ENCODE assay signal across 17 mouse cellular contexts in the genomic region with DNA sequence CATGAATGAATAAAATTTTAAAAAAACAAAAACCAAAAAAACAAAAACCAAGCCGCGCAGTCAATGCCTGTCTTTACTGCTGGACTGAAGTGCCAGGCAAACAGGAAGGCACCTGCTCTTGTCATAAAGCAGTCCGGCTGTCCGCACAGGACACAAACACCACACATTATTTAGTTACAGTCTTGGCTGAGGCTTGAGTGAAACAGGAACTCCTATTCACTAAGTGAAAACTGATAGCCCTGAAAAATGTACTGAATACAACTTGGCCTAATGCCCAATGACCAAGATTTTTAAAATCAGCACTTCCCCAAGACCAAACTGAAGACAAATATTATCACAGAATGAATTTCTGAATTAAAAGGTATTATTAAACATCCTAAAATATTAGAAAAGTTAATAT. TPM values are rescaled to one million over a fixed set of nuclear protein-coding genes. Genes with fewer than 3 reads are reported as not detected.
DNase-seq lines count a peak whose midpoint lies in the region; ATAC-seq and TF ChIP-seq lines count a peak whose summit lies in the region.
"Had no signal": no experiment of that assay in that cellular context is flagged by ENCODE, and none has a peak within 500 bp of the region (broad histone marks: within the 10 kb centered on the region; RNA-seq: fewer than 3 reads in every experiment).

No protein-coding gene starts in this region.

- H3K9me3 ChIP-seq in kidney, postnatal 0 days (replicated peaks; ENCODE audit: low read length): no peaks in the 10 kb centered on the region
- H3K9me3 ChIP-seq: limb, embryonic 15.5 days; lung, embryonic 15.5 days; midbrain, embryonic 12.5 days had no signal

- peak; percentile 44 for DNase-seq in cerebellum, adult 9-10 months
- DNase-seq in cerebellum, adult 9-11 months: no peak
- DNase-seq in kidney, postnatal 0 days (ENCODE audit: low spot score): peak; percentile 35
- DNase-seq in kidney, postnatal 10 days: no peak
- peak; percentile 78 for DNase-seq in A20 (ENCODE audit: low read depth, low spot score)
- no peak for DNase-seq in frontal cortex, postnatal 10 days (ENCODE audit: low spot score in 2 of 2)
- no peak for DNase-seq in adrenal gland, postnatal 25 days
- DNase-seq: adrenal gland, postnatal 10 days; cerebellum, postnatal 14 days; heart, adult 18-20 months; heart, postnatal 14 days; thymus, postnatal 4 days had no signal

- ATAC-seq in kidney, postnatal 0 days (replicated peaks; ENCODE audit: low FRiP score, low read depth): no peak
- ATAC-seq in hematopoietic stem cell, adult 5-6 weeks (replicated peaks in 1 of 2; ENCODE audit: insufficient read depth in 1 of 2, low FRiP score in 2 of 2, low TSS enrichment in 1 of 2, low read depth in 1 of 2, poor library complexity in 2 of 2, severe bottlenecking in 2 of 2): peak; percentile 39 to 46; a peak in 1 of 4 replicates
- ATAC-seq: hindbrain, embryonic 16.5 days had no signal

- H3K4me2 ChIP-seq in kidney, postnatal 0 days (ENCODE audit: low read length): no peak overlapping the region
- H3K4me2 ChIP-seq: limb, embryonic 15.5 days; lung, embryonic 15.5 days; midbrain, embryonic 12.5 days had no signal

- no peaks in the 10 kb centered on the region for H3K27me3 ChIP-seq in kidney, postnatal 0 days (ENCODE audit: insufficient read depth, low read length)
- H3K27me3 ChIP-seq: limb, embryonic 15.5 days; lung, embryonic 15.5 days; midbrain, embryonic 12.5 days had no signal

- 0 out of 2 replicates have a peak, but pooled peaks cover 3% of the 10 kb centered on the region for H3K4me1 ChIP-seq in kidney, postnatal 0 days (replicated peaks; ENCODE audit: insufficient read depth, low read length)
- H3K4me1 ChIP-seq: midbrain, embryonic 12.5 days had no signal

- H3K36me3 ChIP-seq in kidney, postnatal 0 days (ENCODE audit: insufficient read depth, low read length): no peaks in the 10 kb centered on the region
- H3K36me3 ChIP-seq: limb, embryonic 15.5 days; lung, embryonic 15.5 days; midbrain, embryonic 12.5 days had no signal

- no peak overlapping the region for H3K9ac ChIP-seq in kidney, postnatal 0 days (ENCODE audit: low read depth, low read length)
- H3K9ac ChIP-seq: limb, embryonic 15.5 days; lung, embryonic 15.5 days; midbrain, embryonic 12.5 days had no signal

- TF ChIP-seq CTCF in kidney, postnatal 0 days (IDR thresholded peaks at IDR 0.05; ENCODE audit: low read depth): no peak

- WGBS in kidney, postnatal 0 days: 56% methylated on average over 4 of the region's 4 CpGs

- no peak overlapping the region for H3K27ac ChIP-seq in kidney, postnatal 0 days
- H3K27ac ChIP-seq: limb, embryonic 15.5 days; lung, embryonic 15.5 days; midbrain, embryonic 12.5 days had no signal

- H3K4me3 ChIP-seq in kidney, postnatal 0 days (replicated peaks; ENCODE audit: low read depth, low read length): no peak overlapping the region
- H3K4me3 ChIP-seq: limb, embryonic 15.5 days; lung, embryonic 15.5 days; midbrain, embryonic 12.5 days had no signal

RNA-seq across cellular contexts. Expression of a gene that starts 13.1 kb away (rescaled TPM):
- polyA plus RNA-seq in kidney, postnatal 0 days (2015; fragmentation: Nextera tagmentation; extraction: Ambion mirVana): 131 and 136 TPM in 2 replicates
- 49.9 and 68.7 TPM in 2 replicates for total RNA-seq in hematopoietic stem cell, adult 5-6 weeks (2017)
- total RNA-seq in adrenal gland, postnatal 25 days (2021): 149 and 153 TPM in 2 replicates

RNA-seq across cellular contexts. Expression of a gene that starts 13.2 kb away (rescaled TPM):
- polyA plus RNA-seq in kidney, postnatal 0 days (2015; fragmentation: Nextera tagmentation; extraction: Ambion mirVana): 72.8 and 80.3 TPM in 2 replicates
- total RNA-seq in hematopoietic stem cell, adult 5-6 weeks (2017): 95.1 and 108 TPM in 2 replicates
- total RNA-seq in adrenal gland, postnatal 25 days (2021): 79.9 and 101 TPM in 2 replicates

RNA-seq across cellular contexts. Expression of a gene that starts 46.6 kb away (rescaled TPM):
- polyA plus RNA-seq in kidney, postnatal 0 days (2015; fragmentation: Nextera tagmentation; extraction: Ambion mirVana): 2.6 and 2.7 TPM in 2 replicates
- total RNA-seq in hematopoietic stem cell, adult 5-6 weeks (2017): 13.5 and 16.1 TPM in 2 replicates
- total RNA-seq in adrenal gland, postnatal 25 days (2021): 29.2 and 32.3 TPM in 2 replicates

Comparison
In these comparisons a context has a peak if more than half of its experiments do, and no peak if none do; other contexts are left out.
1. DNase-seq: peak in cerebellum, adult 9-10 months (single experiment), kidney, postnatal 0 days (single experiment) and A20 (single experiment); none in cerebellum, adult 9-11 months (single experiment), kidney, postnatal 10 days (single experiment), frontal cortex, postnatal 10 days (0 of 2) and adrenal gland, postnatal 25 days (single experiment).